Mouse (Mus musculus) G1E (cell line): ENCODE data around the gene Gda.

ENCODE experiments used
- CTCF ChIP-seq: IDR thresholded peaks from 2 replicates; pipeline ENCODE4 v1.5.1; 2012; ENCODE audit warnings: low read depth, low read length, inconsistent platforms, mixed read lengths
- GATA1 ChIP-seq: IDR thresholded peaks from 2 replicates; pipeline ENCODE4 v1.6.1; 2012; ENCODE audit warnings: borderline replicate concordance, low read length, inconsistent platforms, mixed read lengths
- POLR2AphosphoS5 ChIP-seq: IDR thresholded peaks from 2 replicates; pipeline ENCODE4 v1.6.1; 2012; ENCODE audit warnings: low read depth, low read length, inconsistent platforms; ENCODE audit not compliant: insufficient replicate concordance
- TAL1 ChIP-seq: conservative IDR thresholded peaks from 2 replicates; pipeline ENCODE4 v1.6.1; 2012; ENCODE audit warnings: low read depth, low read length, inconsistent platforms, mixed read lengths

DNA sequence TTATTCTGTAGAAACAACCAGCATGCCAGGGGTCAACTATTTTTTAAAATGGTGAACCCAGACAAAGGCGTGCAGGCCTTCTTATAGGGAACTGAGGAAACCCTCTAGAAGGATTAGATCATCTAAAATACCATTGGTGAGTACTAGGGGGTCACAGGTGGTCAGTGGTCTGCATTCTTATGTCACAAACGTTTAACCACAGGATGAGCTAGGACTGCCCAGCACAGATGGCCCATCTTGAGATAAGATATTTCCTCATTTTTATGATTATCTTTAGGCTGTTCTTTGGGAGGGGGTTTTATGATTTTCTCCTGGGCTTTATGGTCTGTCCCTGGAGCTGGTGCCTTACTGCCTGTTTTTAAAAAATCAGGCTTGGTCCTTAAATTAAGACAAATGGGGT, 47.0 kb upstream of the Gda start:
- TF ChIP-seq CTCF (no peak), GATA1 (no peak), TAL1 (peak; percentile 43; the same call in 1 of the 2 replicates), POLR2AphosphoS5 (no peak)
